In the genomic region with DNA sequence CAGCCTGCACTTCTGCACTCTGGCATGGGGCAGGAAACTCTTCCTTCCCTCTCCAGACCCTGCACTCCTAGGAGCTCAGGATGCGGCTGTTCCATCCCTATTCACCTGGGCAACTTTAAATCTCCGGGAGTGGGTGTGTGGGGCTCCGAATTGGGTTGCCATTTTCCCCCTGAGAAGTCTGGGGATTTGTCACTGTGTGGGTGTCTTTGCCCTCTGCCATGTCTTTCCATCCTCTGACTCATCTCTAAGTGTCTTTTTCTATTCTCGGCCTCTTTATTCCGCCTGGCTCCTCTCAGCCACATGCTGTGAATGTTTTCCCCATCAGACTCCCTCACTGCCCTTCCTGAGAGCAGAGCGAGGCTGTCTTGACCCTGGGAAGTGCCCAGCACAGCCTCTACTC, we compare ENCODE assay signal across 25 mouse cellular contexts.
"Had no signal": no experiment of that assay in that cellular context is flagged by ENCODE, and none has a peak within 500 bp of the region (broad histone marks: within the 10 kb centered on the region; RNA-seq: fewer than 3 reads in every experiment).

No protein-coding gene starts in this region.

- DNase-seq: gastrocnemius, adult 2 months; gastrocnemius, postnatal 10 days; gastrocnemius, postnatal 25 days; heart, adult 18-20 months; heart, postnatal 10 days; heart, postnatal 4 days; kidney, adult 18-20 months; kidney, adult 8-10 months; kidney, postnatal 10 days; kidney, postnatal 25 days; kidney, postnatal 4 days; left cerebral cortex, postnatal 4 days had no signal

- H3K9ac ChIP-seq: heart, embryonic 12.5 days; hindbrain, embryonic 12.5 days; hindbrain, embryonic 14.5 days; intestine, embryonic 15.5 days; limb, embryonic 13.5 days; limb, embryonic 15.5 days had no signal

- H3K27ac ChIP-seq: gastrocnemius, adult 2 months; heart, embryonic 10.5 days; hindbrain, embryonic 10.5 days; hindbrain, embryonic 12.5 days; hindbrain, embryonic 14.5 days; intestine, embryonic 15.5 days; layer of hippocampus, adult 2 months; left cerebral cortex, adult 2 months; limb, embryonic 13.5 days; limb, embryonic 15.5 days had no signal

- H3K27me3 ChIP-seq: intestine, embryonic 15.5 days had no signal

- H3K4me1 ChIP-seq: heart, embryonic 10.5 days; heart, embryonic 12.5 days; intestine, embryonic 15.5 days; limb, embryonic 15.5 days had no signal

- ATAC-seq: hindbrain, embryonic 16.5 days; inflammation-experienced regulatory T-cells, adult 6 months; intestine, embryonic 15.5 days; intestine, postnatal 0 days had no signal

- H3K9me3 ChIP-seq: heart, embryonic 10.5 days; heart, embryonic 12.5 days; hindbrain, embryonic 10.5 days; hindbrain, embryonic 12.5 days; intestine, embryonic 15.5 days; limb, embryonic 13.5 days; limb, embryonic 15.5 days had no signal

- H3K4me3 ChIP-seq: gastrocnemius, adult 2 months; heart, embryonic 10.5 days; heart, embryonic 12.5 days; hindbrain, embryonic 10.5 days; hindbrain, embryonic 12.5 days; intestine, embryonic 15.5 days; layer of hippocampus, adult 2 months; left cerebral cortex, adult 2 months; limb, embryonic 13.5 days; limb, embryonic 15.5 days had no signal

- H3K4me2 ChIP-seq: heart, embryonic 12.5 days; hindbrain, embryonic 12.5 days; hindbrain, embryonic 14.5 days; intestine, embryonic 15.5 days; limb, embryonic 13.5 days; limb, embryonic 15.5 days had no signal

- H3K36me3 ChIP-seq: heart, embryonic 10.5 days; heart, embryonic 12.5 days; hindbrain, embryonic 10.5 days; hindbrain, embryonic 12.5 days; intestine, embryonic 15.5 days; limb, embryonic 13.5 days; limb, embryonic 15.5 days had no signal
